Mouse (Mus musculus) cortical plate, adult 2 months (tissue): ENCODE results near the gene Lrrk1.

Source experiments
- CTCF ChIP-seq: fragments of 200-500 bp; IDR thresholded peaks from 2 replicates; pipeline ENCODE4 v1.5.1; 2011; ENCODE audit warnings: mild to moderate bottlenecking, control low read depth, low read length; ENCODE audit not compliant: insufficient read depth; ENCODE audit errors: extremely low read depth
- POLR2A ChIP-seq: fragments of 200-500 bp; IDR thresholded peaks from 2 replicates; pipeline ENCODE4 v1.6.1; 2011; ENCODE audit warnings: mild to moderate bottlenecking, low read length, control low read depth; ENCODE audit not compliant: insufficient read depth; ENCODE audit errors: extremely low read depth

DNA sequence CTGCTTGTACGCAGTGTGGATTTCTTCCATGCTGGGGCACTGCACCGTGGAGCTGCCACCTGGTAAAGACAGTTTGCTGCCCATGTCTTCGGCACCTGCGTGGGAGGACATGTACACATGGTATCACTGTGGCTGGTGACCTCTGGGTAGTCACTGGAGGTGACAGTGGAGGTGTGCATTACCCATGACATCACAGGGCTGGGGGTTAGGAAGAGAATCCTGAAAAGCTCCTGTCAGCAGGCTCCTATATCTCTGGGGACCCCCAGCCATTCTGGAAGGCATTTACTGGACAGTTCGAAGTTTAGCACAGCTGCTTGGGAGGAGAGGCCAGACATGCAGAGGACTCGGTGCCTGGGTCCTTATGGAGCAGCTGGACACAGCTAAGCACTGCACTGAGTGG, 45.3 kb downstream of the Lrrk1 start:
- no peak for TF ChIP-seq POLR2A
- no peak for TF ChIP-seq CTCF
